Comparison of ENCODE assay signal across 8 mouse cellular contexts in genomic region chr13:24936772-24937107, GRCm38 (mm10). TPM values are rescaled to one million over a fixed set of nuclear protein-coding genes. Genes with fewer than 3 reads are reported as not detected.
DNase-seq lines count a peak whose midpoint lies in the region; ATAC-seq and TF ChIP-seq lines count a peak whose summit lies in the region.

No protein-coding gene starts in this region.

- DNase-seq in heart, embryonic 10.5 days (ENCODE audit: low spot score), result no peak
- DNase-seq in heart, postnatal 10 days, result no peak
- DNase-seq in liver, embryonic 14.5 days (ENCODE audit: low read depth in 3 of 3, low spot score in 3 of 3), result no peak
- no peak for DNase-seq in left cerebral cortex, postnatal 4 days
- DNase-seq in left cerebral cortex, adult 8-10 months (ENCODE audit: low spot score in 2 of 2), result no peak
- DNase-seq in adrenal gland, adult 2 months, result no peak

- H3K4me1 ChIP-seq in heart, embryonic 10.5 days, result no peaks in the 10 kb centered on the region
- H3K4me1 ChIP-seq in forebrain, embryonic 13.5 days, result peaks cover 19% of the 10 kb centered on the region
- H3K4me1 ChIP-seq in liver, embryonic 14.5 days (replicated peaks; ENCODE audit: control insufficient read depth in 2 of 2, insufficient read depth in 2 of 2, low read length in 1 of 2), result peaks cover 0 to 2% of the 10 kb centered on the region in 2 experiments; a peak in 1 of 4 replicates

- no peaks in the 10 kb centered on the region for H3K9me3 ChIP-seq in heart, embryonic 10.5 days
- H3K9me3 ChIP-seq in forebrain, embryonic 13.5 days (replicated peaks), result no peaks in the 10 kb centered on the region
- no peaks in the 10 kb centered on the region for H3K9me3 ChIP-seq in liver, embryonic 14.5 days (ENCODE audit: control insufficient read depth, low read length)

- peak overlapping the region; percentile 95; the same call in 1 of the 2 replicates for H3K27ac ChIP-seq in heart, embryonic 10.5 days
- no peak overlapping the region for H3K27ac ChIP-seq in forebrain, embryonic 13.5 days
- no peak overlapping the region for H3K27ac ChIP-seq in liver, embryonic 14.5 days

- ATAC-seq in CD4-positive, CD25-positive, alpha-beta regulatory T cell, adult 4 months, result peak; percentile 16
- no peak; the same call in 1 of the 2 replicates for ATAC-seq in forebrain, embryonic 13.5 days
- no peak for ATAC-seq in liver, embryonic 14.5 days (ENCODE audit: insufficient read depth)

- H3K36me3 ChIP-seq in heart, embryonic 10.5 days, result no peaks in the 10 kb centered on the region
- no peaks in the 10 kb centered on the region for H3K36me3 ChIP-seq in forebrain, embryonic 13.5 days (ENCODE audit: poor library complexity, severe bottlenecking)
- H3K36me3 ChIP-seq in liver, embryonic 14.5 days (replicated peaks; ENCODE audit: control insufficient read depth, insufficient read depth, low read depth), result no peaks in the 10 kb centered on the region

- intact Hi-C loops in heart, postnatal 10 days (cut with DNase I), result no loop called here
- intact Hi-C loops in left cerebral cortex, postnatal 4 days (cut with DNase I), result loop anchor here (5.0 kb wide), 1 partner anchor 51 kb away; no protein-coding TSS in a partner anchor

- TF ChIP-seq CTCF in liver, embryonic 14.5 days (IDR thresholded peaks at IDR 0.05; ENCODE audit: low read depth), result no peak

- H3K4me2 ChIP-seq in forebrain, embryonic 13.5 days, result peak overlapping the region; percentile 84
- H3K4me2 ChIP-seq in liver, embryonic 14.5 days (ENCODE audit: low read depth), result peak overlapping the region; percentile 66

- WGBS in heart, embryonic 10.5 days, result 47% methylated on average over 5 of the region's 5 CpGs
- 44% methylated on average over 5 of the region's 5 CpGs for WGBS in forebrain, embryonic 13.5 days
- WGBS in liver, embryonic 14.5 days (ENCODE audit: insufficient replicate concordance), result 33% methylated on average over 5 of the region's 5 CpGs

- no peak for TF ChIP-seq EP300 in liver, embryonic 14.5 days (IDR thresholded peaks at IDR 0.05; ENCODE audit: low read depth)

- H3K27me3 ChIP-seq in heart, embryonic 10.5 days (ENCODE audit: insufficient read depth, poor library complexity, severe bottlenecking), result peaks cover 2% of the 10 kb centered on the region; the same call in 1 of the 2 replicates
- H3K27me3 ChIP-seq in forebrain, embryonic 13.5 days, result no peaks in the 10 kb centered on the region
- peaks cover 35% of the 10 kb centered on the region for H3K27me3 ChIP-seq in liver, embryonic 14.5 days (ENCODE audit: control insufficient read depth, insufficient read depth, low read length)

- H3K9ac ChIP-seq in forebrain, embryonic 13.5 days, result peak overlapping the region; percentile 92
- no peak overlapping the region for H3K9ac ChIP-seq in liver, embryonic 14.5 days (replicated peaks)

- H3K4me3 ChIP-seq in heart, embryonic 10.5 days, result peak overlapping the region; percentile 93
- peak overlapping the region; percentile 89 for H3K4me3 ChIP-seq in forebrain, embryonic 13.5 days
- H3K4me3 ChIP-seq in liver, embryonic 14.5 days (ENCODE audit: insufficient read depth in 1 of 2, low read depth in 2 of 2, low read length in 2 of 2), result peak overlapping the region; percentile 65 to 70

RNA-seq across cellular contexts. Expression of gene Aldh5a1, which starts 0.7 kb away (rescaled TPM):
- 4.5 and 7.1 TPM in 2 replicates for polyA plus RNA-seq in heart, embryonic 10.5 days (2016; fragmentation: Nextera tagmentation; extraction: Ambion mirVana)
- 10 to 100 TPM; 16.4 to 18.9 TPM for total RNA-seq in heart, postnatal 10 days (2021)
- under 1 TPM; 0.31 to 0.34 TPM for polyA plus RNA-seq in CD4-positive, CD25-positive, alpha-beta regulatory T cell, adult 4 months (2017; shearing (Covaris generic))
- polyA plus RNA-seq in forebrain, embryonic 13.5 days (2015; fragmentation: Nextera tagmentation; extraction: Ambion mirVana), result 6.2 and 7.5 TPM in 2 replicates
- 2.2 and 3.1 TPM in 2 replicates for polyA plus RNA-seq in liver, embryonic 14.5 days (2012; rRNA removed)
- 2.1 and 2.7 TPM in 2 replicates for polyA plus RNA-seq in liver, embryonic 14.5 days (2014; fragmentation: Nextera tagmentation; extraction: Ambion mirVana)
- total RNA-seq in left cerebral cortex, postnatal 4 days (2021), result 10 to 100 TPM; 40.3 to 44.6 TPM
- total RNA-seq in left cerebral cortex, adult 8-10 months (2022), result 10 to 100 TPM; 63.2 to 76.6 (median 69.0) TPM
- total RNA-seq in adrenal gland, adult 2 months (2021), result 10 to 100 TPM; 16.2 to 17.7 TPM
- polyA plus RNA-seq in adrenal gland, adult 2 months (2012; rRNA removed), result 18.5 and 21.4 TPM in 2 replicates

RNA-seq across cellular contexts. Expression of gene Gpld1, which starts 6.2 kb away (rescaled TPM):
- polyA plus RNA-seq in heart, embryonic 10.5 days (2016; fragmentation: Nextera tagmentation; extraction: Ambion mirVana), result 0.11 and 0.33 TPM in 2 replicates
- total RNA-seq in heart, postnatal 10 days (2021), result 1 to 10 TPM in 1 of 2 experiments, under 1 TPM in 1; 0.93 to 1.4 TPM
- polyA plus RNA-seq in CD4-positive, CD25-positive, alpha-beta regulatory T cell, adult 4 months (2017; shearing (Covaris generic)), result 1 to 10 TPM; 1.9 to 4.5 TPM
- 0.27 and 0.47 TPM in 2 replicates for polyA plus RNA-seq in forebrain, embryonic 13.5 days (2015; fragmentation: Nextera tagmentation; extraction: Ambion mirVana)
- 2.3 and 3.1 TPM in 2 replicates for polyA plus RNA-seq in liver, embryonic 14.5 days (2012; rRNA removed)
- 5.8 and 5.9 TPM in 2 replicates for polyA plus RNA-seq in liver, embryonic 14.5 days (2014; fragmentation: Nextera tagmentation; extraction: Ambion mirVana)
- total RNA-seq in left cerebral cortex, postnatal 4 days (2021), result 1 to 10 TPM; 2.9 to 3.0 TPM
- 10 to 100 TPM; 22.6 to 27.9 (median 23.8) TPM for total RNA-seq in left cerebral cortex, adult 8-10 months (2022)
- 1 to 10 TPM; 2.9 to 5.4 TPM for total RNA-seq in adrenal gland, adult 2 months (2021)
- 1.6 and 1.9 TPM in 2 replicates for polyA plus RNA-seq in adrenal gland, adult 2 months (2012; rRNA removed)
